Mouse (Mus musculus): ENCODE data around the gene Cyb561.

- no peak for TF ChIP-seq CTCF (IDR thresholded peaks at IDR 0.05; ENCODE audit: insufficient read depth, low read depth, low read length)
- TF ChIP-seq POLR2A (IDR thresholded peaks at IDR 0.05; ENCODE audit: insufficient read depth, low read depth, low read length): no peak
Measured at GRCm38 (mm10) chr11:105943133-105944102, 9.7 kb downstream of the Cyb561 start.

Data from olfactory bulb, adult 2 months (tissue).